Comparison of ENCODE assay signal across 8 mouse cellular contexts in genomic region chr14:54578063-54578462, GRCm38 (mm10). TPM values are rescaled to one million over a fixed set of nuclear protein-coding genes. Genes with fewer than 3 reads are reported as not detected.
DNase-seq lines count a peak whose midpoint lies in the region; ATAC-seq and TF ChIP-seq lines count a peak whose summit lies in the region.

No protein-coding gene starts in this region.

- no peak for TF ChIP-seq EP300 in liver, embryonic 14.5 days (IDR thresholded peaks at IDR 0.05; ENCODE audit: low read depth)

- WGBS in embryonic facial prominence, embryonic 10.5 days: 1% methylated on average over 10 of the region's 10 CpGs
- 1% methylated on average over 10 of the region's 10 CpGs for WGBS in hindbrain, embryonic 13.5 days
- WGBS in liver, embryonic 14.5 days (ENCODE audit: insufficient replicate concordance): under 1% methylated on average over 10 of the region's 10 CpGs

- H3K4me3 ChIP-seq in embryonic facial prominence, embryonic 10.5 days: peak overlapping the region; percentile 99
- peak overlapping the region; percentile 58 for H3K4me3 ChIP-seq in hindbrain, embryonic 13.5 days
- peak overlapping the region; percentile 58 to 62 for H3K4me3 ChIP-seq in liver, embryonic 14.5 days (ENCODE audit: insufficient read depth in 1 of 2, low read depth in 2 of 2, low read length in 2 of 2)

- intact Hi-C loops in left cerebral cortex, postnatal 14 days (cut with DNase I): loop anchor here (10.0 kb wide), 1 partner anchor 353 kb away; no protein-coding TSS in a partner anchor

- peak; percentile 85 for DNase-seq in 3T3-L1 (ENCODE audit: low read depth, low spot score)
- peak; percentile 58 for DNase-seq in embryonic facial prominence, embryonic 10.5 days (ENCODE audit: low spot score)
- no peak for DNase-seq in liver, embryonic 14.5 days (ENCODE audit: low read depth in 3 of 3, low spot score in 3 of 3)
- DNase-seq in natural killer cell, adult 2 months (ENCODE audit: low spot score in 2 of 2): peak; percentile 44 to 46
- no peak for DNase-seq in layer of hippocampus, adult 8-10 months (ENCODE audit: low spot score in 2 of 2)
- no peak for DNase-seq in left cerebral cortex, postnatal 14 days (ENCODE audit: low spot score in 2 of 2)

- ATAC-seq in CD4-positive, CD25-positive, alpha-beta regulatory T cell, adult 4 months: peak; percentile 76
- ATAC-seq in hindbrain, embryonic 13.5 days (ENCODE audit: low FRiP score): no peak
- ATAC-seq in liver, embryonic 14.5 days (ENCODE audit: insufficient read depth): no peak

- H3K9ac ChIP-seq in hindbrain, embryonic 13.5 days: peak overlapping the region; percentile 81
- H3K9ac ChIP-seq in liver, embryonic 14.5 days (replicated peaks): no peak overlapping the region

- no peaks in the 10 kb centered on the region for H3K27me3 ChIP-seq in embryonic facial prominence, embryonic 10.5 days (replicated peaks; ENCODE audit: low read depth, poor library complexity, severe bottlenecking)
- peaks cover 57% of the 10 kb centered on the region for H3K27me3 ChIP-seq in hindbrain, embryonic 13.5 days
- peaks cover 51% of the 10 kb centered on the region for H3K27me3 ChIP-seq in liver, embryonic 14.5 days (ENCODE audit: control insufficient read depth, insufficient read depth, low read length)

- peak overlapping the region; percentile 98 for H3K27ac ChIP-seq in embryonic facial prominence, embryonic 10.5 days (replicated peaks)
- H3K27ac ChIP-seq in hindbrain, embryonic 13.5 days: peak overlapping the region; percentile 72
- no peak overlapping the region for H3K27ac ChIP-seq in liver, embryonic 14.5 days

- peak; percentile 62 for TF ChIP-seq CTCF in liver, embryonic 14.5 days (IDR thresholded peaks at IDR 0.05; ENCODE audit: low read depth)

- peaks cover 57% of the 10 kb centered on the region for H3K4me1 ChIP-seq in embryonic facial prominence, embryonic 10.5 days
- peaks cover 52% of the 10 kb centered on the region for H3K4me1 ChIP-seq in hindbrain, embryonic 13.5 days (replicated peaks)
- peaks cover 4 to 32% of the 10 kb centered on the region in 2 experiments; a peak in 3 of 4 replicates for H3K4me1 ChIP-seq in liver, embryonic 14.5 days (replicated peaks; ENCODE audit: control insufficient read depth in 2 of 2, insufficient read depth in 2 of 2, low read length in 1 of 2)

- no peaks in the 10 kb centered on the region for H3K9me3 ChIP-seq in embryonic facial prominence, embryonic 10.5 days
- no peaks in the 10 kb centered on the region for H3K9me3 ChIP-seq in hindbrain, embryonic 13.5 days
- no peaks in the 10 kb centered on the region for H3K9me3 ChIP-seq in liver, embryonic 14.5 days (ENCODE audit: control insufficient read depth, low read length)

- peak overlapping the region; percentile 79 for H3K4me2 ChIP-seq in hindbrain, embryonic 13.5 days
- peak overlapping the region; percentile 70 for H3K4me2 ChIP-seq in liver, embryonic 14.5 days (ENCODE audit: low read depth)

- peaks cover 23% of the 10 kb centered on the region for H3K36me3 ChIP-seq in embryonic facial prominence, embryonic 10.5 days (replicated peaks)
- H3K36me3 ChIP-seq in hindbrain, embryonic 13.5 days: peaks cover 8% of the 10 kb centered on the region; the same call in 1 of the 2 replicates
- H3K36me3 ChIP-seq in liver, embryonic 14.5 days (replicated peaks; ENCODE audit: control insufficient read depth, insufficient read depth, low read depth): no peaks in the 10 kb centered on the region

RNA-seq across cellular contexts. Expression of gene Ajuba, which starts 0.7 kb away (rescaled TPM):
- not detected for polyA plus RNA-seq in CD4-positive, CD25-positive, alpha-beta regulatory T cell, adult 4 months (2017; shearing (Covaris generic))
- polyA plus RNA-seq in embryonic facial prominence, embryonic 10.5 days (2016; fragmentation: Nextera tagmentation; extraction: Ambion mirVana): 79.7 and 95.4 TPM in 2 replicates
- polyA plus RNA-seq in hindbrain, embryonic 13.5 days (2015; fragmentation: Nextera tagmentation; extraction: Ambion mirVana): 9.8 and 10.0 TPM in 2 replicates
- polyA plus RNA-seq in liver, embryonic 14.5 days (2012; rRNA removed): 3.7 TPM in 2 replicates
- 1.0 and 1.8 TPM in 2 replicates for polyA plus RNA-seq in liver, embryonic 14.5 days (2014; fragmentation: Nextera tagmentation; extraction: Ambion mirVana)
- 1 to 10 TPM; 1.3 to 2.7 (median 1.9) TPM for total RNA-seq in layer of hippocampus, adult 8-10 months (2022)
- 1 to 10 TPM; 2.7 to 3.1 TPM for total RNA-seq in left cerebral cortex, postnatal 14 days (2021)

RNA-seq across cellular contexts. Expression of gene Haus4, which starts 23.6 kb away (rescaled TPM):
- polyA plus RNA-seq in CD4-positive, CD25-positive, alpha-beta regulatory T cell, adult 4 months (2017; shearing (Covaris generic)): 10 to 100 TPM; 21.0 to 28.8 TPM
- polyA plus RNA-seq in embryonic facial prominence, embryonic 10.5 days (2016; fragmentation: Nextera tagmentation; extraction: Ambion mirVana): 58.9 and 60.5 TPM in 2 replicates
- 19.8 and 21.3 TPM in 2 replicates for polyA plus RNA-seq in hindbrain, embryonic 13.5 days (2015; fragmentation: Nextera tagmentation; extraction: Ambion mirVana)
- 16.5 and 24.2 TPM in 2 replicates for polyA plus RNA-seq in liver, embryonic 14.5 days (2012; rRNA removed)
- polyA plus RNA-seq in liver, embryonic 14.5 days (2014; fragmentation: Nextera tagmentation; extraction: Ambion mirVana): 31.6 and 33.7 TPM in 2 replicates
- total RNA-seq in layer of hippocampus, adult 8-10 months (2022): 1 to 10 TPM; 3.6 to 9.7 (median 4.9) TPM
- 1 to 10 TPM; 2.4 to 4.9 TPM for total RNA-seq in left cerebral cortex, postnatal 14 days (2021)

RNA-seq across cellular contexts. Expression of gene 4931414P19Rik, which starts 27.7 kb away (rescaled TPM):
- polyA plus RNA-seq in CD4-positive, CD25-positive, alpha-beta regulatory T cell, adult 4 months (2017; shearing (Covaris generic)): 1 to 10 TPM; 3.7 to 6.9 TPM
- 9.3 and 12.4 TPM in 2 replicates for polyA plus RNA-seq in embryonic facial prominence, embryonic 10.5 days (2016; fragmentation: Nextera tagmentation; extraction: Ambion mirVana)
- polyA plus RNA-seq in hindbrain, embryonic 13.5 days (2015; fragmentation: Nextera tagmentation; extraction: Ambion mirVana): 6.8 and 7.6 TPM in 2 replicates
- polyA plus RNA-seq in liver, embryonic 14.5 days (2012; rRNA removed): 2.2 and 4.3 TPM in 2 replicates
- polyA plus RNA-seq in liver, embryonic 14.5 days (2014; fragmentation: Nextera tagmentation; extraction: Ambion mirVana): 1.1 and 1.9 TPM in 2 replicates
- total RNA-seq in layer of hippocampus, adult 8-10 months (2022): 1 to 10 TPM; 4.4 to 7.8 (median 6.1) TPM
- 1 to 10 TPM; 4.4 to 7.4 TPM for total RNA-seq in left cerebral cortex, postnatal 14 days (2021)

RNA-seq across cellular contexts. Expression of gene Psmb5, which starts 39.8 kb away (rescaled TPM):
- 100 to 1,000 TPM; 154 to 163 TPM for polyA plus RNA-seq in CD4-positive, CD25-positive, alpha-beta regulatory T cell, adult 4 months (2017; shearing (Covaris generic))
- 486 and 490 TPM in 2 replicates for polyA plus RNA-seq in embryonic facial prominence, embryonic 10.5 days (2016; fragmentation: Nextera tagmentation; extraction: Ambion mirVana)
- 439 and 447 TPM in 2 replicates for polyA plus RNA-seq in hindbrain, embryonic 13.5 days (2015; fragmentation: Nextera tagmentation; extraction: Ambion mirVana)
- 95.4 and 111 TPM in 2 replicates for polyA plus RNA-seq in liver, embryonic 14.5 days (2012; rRNA removed)
- 205 and 223 TPM in 2 replicates for polyA plus RNA-seq in liver, embryonic 14.5 days (2014; fragmentation: Nextera tagmentation; extraction: Ambion mirVana)
- total RNA-seq in layer of hippocampus, adult 8-10 months (2022): 100 to 1,000 TPM; 179 to 205 (median 193) TPM
- total RNA-seq in left cerebral cortex, postnatal 14 days (2021): 100 to 1,000 TPM; 185 to 188 TPM

RNA-seq across cellular contexts. Expression of gene Psmb11, which starts 43.2 kb away (rescaled TPM):
- not detected for polyA plus RNA-seq in CD4-positive, CD25-positive, alpha-beta regulatory T cell, adult 4 months (2017; shearing (Covaris generic))
- polyA plus RNA-seq in embryonic facial prominence, embryonic 10.5 days (2016; fragmentation: Nextera tagmentation; extraction: Ambion mirVana): 0.04 and 0.12 TPM in 2 replicates
- not detected in 2 replicates for polyA plus RNA-seq in hindbrain, embryonic 13.5 days (2015; fragmentation: Nextera tagmentation; extraction: Ambion mirVana)
- polyA plus RNA-seq in liver, embryonic 14.5 days (2012; rRNA removed): not detected in 2 replicates
- polyA plus RNA-seq in liver, embryonic 14.5 days (2014; fragmentation: Nextera tagmentation; extraction: Ambion mirVana): 0.03 TPM in 1 of 2 replicates, not detected in the other
- under 1 TPM in 3 of 4 experiments, not detected in 1; 0.14 to 0.51 (median 0.23) TPM for total RNA-seq in layer of hippocampus, adult 8-10 months (2022)
- total RNA-seq in left cerebral cortex, postnatal 14 days (2021): under 1 TPM in 1 of 2 experiments, not detected in 1; 0.30 TPM

Comparison
In these comparisons a context has a peak if more than half of its experiments do, and no peak if none do; other contexts are left out.
1. DNase-seq: peak in 3T3-L1 (single experiment), embryonic facial prominence, embryonic 10.5 days (single experiment) and natural killer cell, adult 2 months (2 of 2); none in liver, embryonic 14.5 days (0 of 3), layer of hippocampus, adult 8-10 months (0 of 2) and left cerebral cortex, postnatal 14 days (0 of 2).
2. Peak in every context shown above with its lines, with median percentiles within 50 percentile points of each other: H3K4me3 ChIP-seq.